In the genomic region with DNA sequence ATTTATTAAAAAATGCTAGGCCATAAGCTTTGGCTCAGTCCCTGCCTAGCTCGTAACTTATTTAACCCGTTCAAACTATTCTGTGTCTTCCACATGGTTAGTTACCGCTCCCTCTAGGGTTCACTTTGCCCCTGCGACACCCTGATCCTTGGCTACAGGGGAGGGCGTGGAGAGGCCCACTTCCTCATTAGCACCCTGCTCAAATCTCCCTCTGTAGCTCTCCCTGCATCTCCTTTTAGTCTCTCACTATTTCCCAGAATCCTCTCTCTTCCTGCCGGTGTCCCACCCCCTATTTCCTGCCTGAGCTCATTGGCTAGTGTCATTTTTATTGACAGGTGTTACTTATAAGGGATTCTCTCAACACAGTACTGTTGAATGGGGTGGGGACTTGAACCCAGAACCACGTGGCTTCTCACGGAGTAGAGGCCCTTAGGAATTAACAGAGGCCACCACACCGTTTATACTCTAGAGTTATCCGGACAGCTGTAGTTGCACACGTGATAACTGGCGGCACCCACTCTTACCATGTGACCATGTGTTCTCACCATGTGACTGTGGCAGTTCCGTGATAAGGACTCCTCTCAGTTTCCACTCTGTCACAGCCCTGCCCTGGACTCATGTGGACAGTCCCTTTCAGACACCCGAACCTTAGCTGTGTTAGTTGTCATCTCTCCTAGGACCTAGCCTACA, we compare ENCODE assay signal across 14 mouse cellular contexts. TPM values are rescaled to one million over a fixed set of nuclear protein-coding genes. Genes with fewer than 3 reads are reported as not detected.
DNase-seq lines count a peak whose midpoint lies in the region; ATAC-seq and TF ChIP-seq lines count a peak whose summit lies in the region.
"Had no signal": no experiment of that assay in that cellular context is flagged by ENCODE, and none has a peak within 500 bp of the region (broad histone marks: within the 10 kb centered on the region; RNA-seq: fewer than 3 reads in every experiment).

No protein-coding gene starts in this region.

- no peak; a peak in 1 of 4 replicates for TF ChIP-seq POLR2A in MEL (IDR thresholded peaks at IDR 0.05; ENCODE audit: control insufficient read depth in 1 of 2, insufficient read depth in 1 of 2, low read depth in 1 of 2, low read length in 2 of 2, poor library complexity in 1 of 2)

- 85% methylated on average over 14 of the region's 14 CpGs for WGBS in forebrain, postnatal 0 days
- 90% methylated on average over 14 of the region's 14 CpGs for WGBS in forebrain, embryonic 10.5 days

- no peaks in the 10 kb centered on the region for H3K79me2 ChIP-seq in MEL (ENCODE audit: control insufficient read depth, insufficient read depth, low read length, poor library complexity)

- peaks cover 92% of the 10 kb centered on the region for H3K36me3 ChIP-seq in forebrain, postnatal 0 days (ENCODE audit: insufficient read depth)
- no peaks in the 10 kb centered on the region for H3K36me3 ChIP-seq in forebrain, embryonic 10.5 days (replicated peaks)
- H3K36me3 ChIP-seq in MEL (ENCODE audit: control insufficient read depth in 1 of 2, insufficient read depth in 2 of 2, low read length in 2 of 2): peaks cover 5 to 20% of the 10 kb centered on the region in 2 experiments

- no peak for TF ChIP-seq EP300 in MEL (IDR thresholded peaks at IDR 0.05; ENCODE audit: low read depth in 1 of 2, low read length in 2 of 2)

- ATAC-seq in forebrain, postnatal 0 days: no peak
- ATAC-seq: CD4-positive, CD25-positive, alpha-beta regulatory T cell, adult 4 months had no signal

- H3K4me2 ChIP-seq in forebrain, postnatal 0 days (ENCODE audit: low read depth): no peak overlapping the region
- H3K4me2 ChIP-seq: hindbrain, embryonic 15.5 days; limb, embryonic 15.5 days had no signal

- no peak overlapping the region for H3K27ac ChIP-seq in forebrain, postnatal 0 days (ENCODE audit: low read depth, low read length)
- no peak overlapping the region for H3K27ac ChIP-seq in forebrain, embryonic 10.5 days
- H3K27ac ChIP-seq in MEL (ENCODE audit: control insufficient read depth, low read depth, low read length): peak overlapping the region; percentile 13; the same call in 1 of the 2 replicates
- H3K27ac ChIP-seq: limb, embryonic 15.5 days had no signal

- no peak overlapping the region for H3K4me3 ChIP-seq in forebrain, postnatal 0 days (ENCODE audit: low read depth, low read length)
- no peak overlapping the region for H3K4me3 ChIP-seq in forebrain, embryonic 10.5 days
- no peak overlapping the region for H3K4me3 ChIP-seq in MEL (ENCODE audit: control insufficient read depth in 1 of 2, insufficient read depth in 1 of 2, low read depth in 2 of 2, low read length in 2 of 2)
- H3K4me3 ChIP-seq: hindbrain, embryonic 15.5 days; limb, embryonic 15.5 days had no signal

- no peak for TF ChIP-seq CTCF in forebrain, postnatal 0 days (IDR thresholded peaks at IDR 0.05; ENCODE audit: low read depth)
- no peak for TF ChIP-seq CTCF in MEL (IDR thresholded peaks at IDR 0.05 in 2 of 3, conservative IDR thresholded peaks at IDR 0.05 in 1 of 3; ENCODE audit: control insufficient read depth in 1 of 3, insufficient read depth in 1 of 3, low read depth in 2 of 3, low read length in 3 of 3, poor library complexity in 1 of 3, severe bottlenecking in 1 of 3)

- no peaks in the 10 kb centered on the region for H3K27me3 ChIP-seq in forebrain, postnatal 0 days (ENCODE audit: insufficient read depth, low read length)
- H3K27me3 ChIP-seq in forebrain, embryonic 10.5 days (ENCODE audit: poor library complexity, severe bottlenecking): peaks cover 45% of the 10 kb centered on the region
- no peaks in the 10 kb centered on the region for H3K27me3 ChIP-seq in MEL (ENCODE audit: control insufficient read depth in 1 of 2, insufficient read depth in 2 of 2, low read length in 2 of 2)
- H3K27me3 ChIP-seq: hindbrain, embryonic 15.5 days; limb, embryonic 15.5 days had no signal

- TF ChIP-seq RAD21 in MEL (IDR thresholded peaks at IDR 0.05; ENCODE audit: low read depth, low read length): no peak

- DNase-seq in forebrain, postnatal 0 days: peak; percentile 13
- DNase-seq in forebrain, embryonic 10.5 days (ENCODE audit: extremely low spot score, low spot score): no peak
- peak; percentile 85 for DNase-seq in kidney, adult 9 months
- DNase-seq in kidney, postnatal 4 days: no peak
- peak; percentile 71 for DNase-seq in MEL (ENCODE audit: low read depth, low spot score)
- peak; percentile 63 to 70 for DNase-seq in kidney, postnatal 36 days
- DNase-seq in spleen, postnatal 36 days (ENCODE audit: low spot score in 2 of 2): no peak
- no peak for DNase-seq in left cerebral cortex, adult 9 months (ENCODE audit: low spot score in 2 of 2)
- DNase-seq: adrenal gland, postnatal 14 days; layer of hippocampus, adult 9-11 months; lung, postnatal 36 days had no signal

- no peak overlapping the region for H3K9ac ChIP-seq in forebrain, postnatal 0 days
- no peak overlapping the region for H3K9ac ChIP-seq in MEL (ENCODE audit: control insufficient read depth, low read depth, low read length, poor library complexity, severe bottlenecking)
- H3K9ac ChIP-seq: hindbrain, embryonic 15.5 days; limb, embryonic 15.5 days had no signal

- no peaks in the 10 kb centered on the region for H3K4me1 ChIP-seq in forebrain, postnatal 0 days (ENCODE audit: insufficient read depth)
- H3K4me1 ChIP-seq in forebrain, embryonic 10.5 days: peaks cover 5% of the 10 kb centered on the region; the same call in 1 of the 2 replicates
- H3K4me1 ChIP-seq in MEL (ENCODE audit: control insufficient read depth in 1 of 2, insufficient read depth in 2 of 2, low read length in 2 of 2): no peaks in the 10 kb centered on the region

- H3K9me3 ChIP-seq in forebrain, postnatal 0 days (ENCODE audit: low read length): no peaks in the 10 kb centered on the region
- H3K9me3 ChIP-seq in forebrain, embryonic 10.5 days: no peaks in the 10 kb centered on the region
- no peaks in the 10 kb centered on the region for H3K9me3 ChIP-seq in MEL (replicated peaks; ENCODE audit: insufficient read depth, low read length)
- H3K9me3 ChIP-seq: hindbrain, embryonic 15.5 days; limb, embryonic 15.5 days had no signal

TF ChIP-seq in MEL, 35 proteins besides CTCF, POLR2A, EP300 and RAD21:
- TF ChIP-seq TBP (IDR thresholded peaks at IDR 0.05; ENCODE audit: low read depth, low read length) (peak; percentile 48; the same call in 1 of the 2 replicates), RCOR1 (IDR thresholded peaks at IDR 0.05; ENCODE audit: low read depth, low read length) (no peak), MXI1 (IDR thresholded peaks at IDR 0.05; ENCODE audit: low read depth, low read length) (0 out of 2 replicates have a peak, but pooled peaks have one; percentile 10), BHLHE40 (IDR thresholded peaks at IDR 0.05; ENCODE audit: borderline replicate concordance, low read depth, low read length) (no peak), MYC (IDR thresholded peaks at IDR 0.05; ENCODE audit: low read depth, low read length) (0 out of 2 replicates have a peak, but pooled peaks have one; percentile 31), CHD1 (IDR thresholded peaks at IDR 0.05; ENCODE audit: low read depth, low read length) (no peak), HCFC1 (IDR thresholded peaks at IDR 0.05; ENCODE audit: low read depth, low read length) (peak; percentile 48; the same call in 1 of the 2 replicates), ELF1 (IDR thresholded peaks at IDR 0.05; ENCODE audit: low read depth, low read length) (no peak), MAX (IDR thresholded peaks at IDR 0.05; ENCODE audit: low read length) (peak; percentile 27; the same call in 1 of the 2 replicates)

RNA-seq across cellular contexts. Expression of gene Ppara, which starts 36.3 kb away (rescaled TPM):
- 0.92 and 1.7 TPM in 2 replicates for total RNA-seq in forebrain, postnatal 0 days (2014; rRNA removed)
- 1.9 and 2.0 TPM in 2 replicates for polyA plus RNA-seq in forebrain, postnatal 0 days (2015; fragmentation: Nextera tagmentation; extraction: Ambion mirVana)
- 0.11 and 0.20 TPM in 2 replicates for polyA plus RNA-seq in forebrain, embryonic 10.5 days (2016; fragmentation: Nextera tagmentation; extraction: Ambion mirVana)
- 0.27 and 0.29 TPM in 2 replicates for total RNA-seq in MEL (2012; rRNA removed)
- under 1 TPM in 1 of 2 experiments, not detected in 1; 0.78 TPM for polyA plus RNA-seq in MEL (2012; ENCODE audit: insufficient read depth in 1 of 2, insufficient read length in 2 of 2, low read depth in 1 of 2, low replicate concordance in 2 of 2, missing spikeins in 1 of 2)

Comparison
In these comparisons a context has a peak if more than half of its experiments do, and no peak if none do; other contexts are left out.
1. DNase-seq: peak in forebrain, postnatal 0 days (single experiment), kidney, adult 9 months (single experiment), MEL (single experiment) and kidney, postnatal 36 days (2 of 2); none in forebrain, embryonic 10.5 days (single experiment), kidney, postnatal 4 days (0 of 2), spleen, postnatal 36 days (0 of 2) and left cerebral cortex, adult 9 months (0 of 2).